Comparison of ENCODE assay signal across 11 mouse cellular contexts in genomic region chr10:18070616-18071015, GRCm38 (mm10). TPM values are rescaled to one million over a fixed set of nuclear protein-coding genes. Genes with fewer than 3 reads are reported as not detected.
DNase-seq lines count a peak whose midpoint lies in the region; ATAC-seq and TF ChIP-seq lines count a peak whose summit lies in the region.
"Had no signal": no experiment of that assay in that cellular context is flagged by ENCODE, and none has a peak within 500 bp of the region (broad histone marks: within the 10 kb centered on the region; RNA-seq: fewer than 3 reads in every experiment).

No protein-coding gene starts in this region.

- peak overlapping the region; percentile 28; the same call in 1 of the 2 replicates for H3K27ac ChIP-seq in embryonic facial prominence, embryonic 13.5 days
- no peak overlapping the region for H3K27ac ChIP-seq in embryonic facial prominence, embryonic 10.5 days (replicated peaks)
- H3K27ac ChIP-seq in hindbrain, embryonic 15.5 days (replicated peaks): peak overlapping the region; percentile 65
- H3K27ac ChIP-seq in hindbrain, embryonic 12.5 days: no peak overlapping the region
- H3K27ac ChIP-seq in stomach, postnatal 0 days (replicated peaks): peak overlapping the region; percentile 56; the same call in 1 of the 2 replicates

- TF ChIP-seq EP300 in stomach, postnatal 0 days (optimal IDR thresholded peaks at IDR 0.05): no peak

- H3K36me3 ChIP-seq in embryonic facial prominence, embryonic 13.5 days: no peaks in the 10 kb centered on the region
- no peaks in the 10 kb centered on the region for H3K36me3 ChIP-seq in embryonic facial prominence, embryonic 10.5 days (replicated peaks)
- no peaks in the 10 kb centered on the region for H3K36me3 ChIP-seq in hindbrain, embryonic 15.5 days
- H3K36me3 ChIP-seq in hindbrain, embryonic 12.5 days: no peaks in the 10 kb centered on the region
- no peaks in the 10 kb centered on the region for H3K36me3 ChIP-seq in stomach, postnatal 0 days (ENCODE audit: control insufficient read depth, insufficient read depth, low read length)

- ATAC-seq in embryonic facial prominence, embryonic 13.5 days (ENCODE audit: insufficient number of reproducible peaks, insufficient read depth, low FRiP score, low TSS enrichment, low read depth): no peak
- ATAC-seq in hindbrain, embryonic 15.5 days (ENCODE audit: low FRiP score, low read depth): no peak
- no peak for ATAC-seq in hindbrain, embryonic 12.5 days (ENCODE audit: low FRiP score)
- ATAC-seq in stomach, postnatal 0 days (ENCODE audit: low FRiP score, low TSS enrichment): no peak

- H3K4me3 ChIP-seq in embryonic facial prominence, embryonic 13.5 days: no peak overlapping the region
- no peak overlapping the region for H3K4me3 ChIP-seq in embryonic facial prominence, embryonic 10.5 days
- H3K4me3 ChIP-seq in hindbrain, embryonic 15.5 days: no peak overlapping the region
- H3K4me3 ChIP-seq in hindbrain, embryonic 12.5 days: no peak overlapping the region
- no peak overlapping the region for H3K4me3 ChIP-seq in stomach, postnatal 0 days (ENCODE audit: low read depth, low read length)
- H3K4me3 ChIP-seq: erythroblast, embryonic 14.5 days had no signal

- H3K9me3 ChIP-seq in embryonic facial prominence, embryonic 13.5 days: no peaks in the 10 kb centered on the region
- H3K9me3 ChIP-seq in embryonic facial prominence, embryonic 10.5 days: no peaks in the 10 kb centered on the region
- H3K9me3 ChIP-seq in hindbrain, embryonic 15.5 days: no peaks in the 10 kb centered on the region
- H3K9me3 ChIP-seq in hindbrain, embryonic 12.5 days (replicated peaks): no peaks in the 10 kb centered on the region
- H3K9me3 ChIP-seq in stomach, postnatal 0 days (ENCODE audit: control insufficient read depth, low read length): no peaks in the 10 kb centered on the region

- no peak overlapping the region for H3K9ac ChIP-seq in embryonic facial prominence, embryonic 13.5 days
- H3K9ac ChIP-seq in hindbrain, embryonic 15.5 days: no peak overlapping the region
- no peak overlapping the region for H3K9ac ChIP-seq in hindbrain, embryonic 12.5 days
- no peak overlapping the region for H3K9ac ChIP-seq in stomach, postnatal 0 days (ENCODE audit: low read length)

- H3K4me2 ChIP-seq in embryonic facial prominence, embryonic 13.5 days: no peak overlapping the region
- H3K4me2 ChIP-seq in hindbrain, embryonic 15.5 days: no peak overlapping the region
- H3K4me2 ChIP-seq in hindbrain, embryonic 12.5 days (replicated peaks): no peak overlapping the region
- H3K4me2 ChIP-seq in stomach, postnatal 0 days (replicated peaks; ENCODE audit: low read depth): no peak overlapping the region
- H3K4me2 ChIP-seq: liver, embryonic 11.5 days had no signal

- H3K4me1 ChIP-seq in embryonic facial prominence, embryonic 13.5 days: peaks cover 28% of the 10 kb centered on the region
- peaks cover 6% of the 10 kb centered on the region for H3K4me1 ChIP-seq in embryonic facial prominence, embryonic 10.5 days
- H3K4me1 ChIP-seq in hindbrain, embryonic 15.5 days (replicated peaks): peaks cover 33% of the 10 kb centered on the region
- peaks cover 19% of the 10 kb centered on the region for H3K4me1 ChIP-seq in hindbrain, embryonic 12.5 days
- H3K4me1 ChIP-seq in stomach, postnatal 0 days (replicated peaks; ENCODE audit: control insufficient read depth, insufficient read depth): 0 out of 2 replicates have a peak, but pooled peaks cover 5% of the 10 kb centered on the region

- no peaks in the 10 kb centered on the region for H3K27me3 ChIP-seq in embryonic facial prominence, embryonic 13.5 days
- H3K27me3 ChIP-seq in embryonic facial prominence, embryonic 10.5 days (replicated peaks; ENCODE audit: low read depth, poor library complexity, severe bottlenecking): no peaks in the 10 kb centered on the region
- H3K27me3 ChIP-seq in hindbrain, embryonic 15.5 days: no peaks in the 10 kb centered on the region
- no peaks in the 10 kb centered on the region for H3K27me3 ChIP-seq in hindbrain, embryonic 12.5 days
- no peaks in the 10 kb centered on the region for H3K27me3 ChIP-seq in stomach, postnatal 0 days (ENCODE audit: control insufficient read depth, insufficient read depth, low read length)

- 82% methylated on average over 2 of the region's 2 CpGs for WGBS in embryonic facial prominence, embryonic 13.5 days
- 89% methylated on average over 2 of the region's 2 CpGs for WGBS in embryonic facial prominence, embryonic 10.5 days
- WGBS in hindbrain, embryonic 15.5 days: 90% methylated on average over 2 of the region's 2 CpGs
- 90% methylated on average over 2 of the region's 2 CpGs for WGBS in hindbrain, embryonic 12.5 days
- 77% methylated on average over 2 of the region's 2 CpGs for WGBS in stomach, postnatal 0 days

- no peak for DNase-seq in embryonic facial prominence, embryonic 10.5 days (ENCODE audit: low spot score)
- peak; percentile 5 to 11 for DNase-seq in spleen, postnatal 36 days (ENCODE audit: low spot score in 2 of 2)
- no peak for DNase-seq in spleen, postnatal 10 days (ENCODE audit: low spot score in 2 of 2)
- no peak for DNase-seq in stomach, postnatal 0 days (ENCODE audit: low spot score)
- DNase-seq in cerebellum, adult 8-10 months: no peak
- DNase-seq: thymus, postnatal 25 days had no signal

- no peak for TF ChIP-seq CTCF in stomach, postnatal 0 days (IDR thresholded peaks at IDR 0.05; ENCODE audit: low read depth)

RNA-seq across cellular contexts. Expression of gene Reps1, which starts 15.0 kb away (rescaled TPM):
- polyA plus RNA-seq in embryonic facial prominence, embryonic 13.5 days (2015; fragmentation: Nextera tagmentation; extraction: Ambion mirVana): 15.7 and 17.2 TPM in 2 replicates
- polyA plus RNA-seq in embryonic facial prominence, embryonic 10.5 days (2016; fragmentation: Nextera tagmentation; extraction: Ambion mirVana): 15.3 and 16.5 TPM in 2 replicates
- polyA plus RNA-seq in hindbrain, embryonic 15.5 days (2015; fragmentation: Nextera tagmentation; extraction: Ambion mirVana): 29.9 and 31.5 TPM in 2 replicates
- 32.8 and 36.5 TPM in 2 replicates for polyA plus RNA-seq in hindbrain, embryonic 12.5 days (2016; fragmentation: Nextera tagmentation; extraction: Ambion mirVana)
- polyA plus RNA-seq in stomach, postnatal 0 days (2015; fragmentation: Nextera tagmentation; extraction: Ambion mirVana): 10.6 and 12.9 TPM in 2 replicates

RNA-seq across cellular contexts. Expression of gene Abracl, which starts 47.5 kb away (rescaled TPM):
- polyA plus RNA-seq in embryonic facial prominence, embryonic 13.5 days (2015; fragmentation: Nextera tagmentation; extraction: Ambion mirVana): 136 and 160 TPM in 2 replicates
- polyA plus RNA-seq in embryonic facial prominence, embryonic 10.5 days (2016; fragmentation: Nextera tagmentation; extraction: Ambion mirVana): 163 and 164 TPM in 2 replicates
- polyA plus RNA-seq in hindbrain, embryonic 15.5 days (2015; fragmentation: Nextera tagmentation; extraction: Ambion mirVana): 59.6 and 62.0 TPM in 2 replicates
- polyA plus RNA-seq in hindbrain, embryonic 12.5 days (2016; fragmentation: Nextera tagmentation; extraction: Ambion mirVana): 164 and 170 TPM in 2 replicates
- 264 and 282 TPM in 2 replicates for polyA plus RNA-seq in stomach, postnatal 0 days (2015; fragmentation: Nextera tagmentation; extraction: Ambion mirVana)

Comparison
In these comparisons a context has a peak if more than half of its experiments do, and no peak if none do; other contexts are left out.
1. H3K27ac ChIP-seq: peak in embryonic facial prominence, embryonic 13.5 days (single experiment), hindbrain, embryonic 15.5 days (single experiment) and stomach, postnatal 0 days (single experiment); none in embryonic facial prominence, embryonic 10.5 days (single experiment) and hindbrain, embryonic 12.5 days (single experiment).
2. DNase-seq: peak in spleen, postnatal 36 days (2 of 2); none in embryonic facial prominence, embryonic 10.5 days (single experiment), spleen, postnatal 10 days (0 of 2), stomach, postnatal 0 days (single experiment) and cerebellum, adult 8-10 months (single experiment).